Mouse (Mus musculus) embryonic facial prominence, embryonic 11.5 days (tissue): ENCODE results near the gene Prss30. TPM values are rescaled to one million over a fixed set of nuclear protein-coding genes. Genes with fewer than 3 reads are reported as not detected.

Experiments used
- ATAC-seq: fragments of 200-750 bp; cut with Nextera tagmentation; replicated peaks from 2 replicates; pipeline ENCODE4 v1.8.0; 2017; ENCODE audit warnings: low read depth; ENCODE audit not compliant: insufficient number of reproducible peaks, low FRiP score, low TSS enrichment
- DNase-seq: peaks from one replicate; pipeline ENCODE4 v3.0.0-alpha.2; 2015; ENCODE audit warnings: low spot score
- H3K27ac ChIP-seq: fragments of 300-500 bp; sonication (generic); replicated peaks from 2 replicates; pipeline ENCODE4 v1.5.1; 2014; ENCODE audit warnings: mild to moderate bottlenecking, low read depth, low read length, control low read depth
- H3K27me3 ChIP-seq: fragments of 300-500 bp; sonication (generic); 2 replicates; pipeline ENCODE4 v1.6.1; 2014; ENCODE audit warnings: mild to moderate bottlenecking, low read length, moderate library complexity, mixed read lengths; ENCODE audit not compliant: control insufficient read depth, insufficient read depth
- H3K36me3 ChIP-seq: fragments of 300-500 bp; sonication (generic); replicated peaks from 2 replicates; pipeline ENCODE4 v1.6.1; 2014; ENCODE audit warnings: low read depth, mild to moderate bottlenecking, low read length, moderate library complexity, mixed read lengths; ENCODE audit not compliant: control insufficient read depth, insufficient read depth
- H3K4me1 ChIP-seq: fragments of 300-500 bp; sonication (generic); 2 replicates; pipeline ENCODE4 v1.6.1; 2014; ENCODE audit warnings: low read length, mixed read lengths; ENCODE audit not compliant: control insufficient read depth, insufficient read depth
- H3K4me2 ChIP-seq: fragments of 300-500 bp; sonication (generic); 2 replicates; pipeline ENCODE4 v1.6.1; 2014; ENCODE audit warnings: low read depth, mild to moderate bottlenecking, control low read depth, low read length, moderate library complexity
- H3K4me3 ChIP-seq: fragments of 300-500 bp; sonication (generic); 2 replicates; pipeline ENCODE4 v1.5.1; 2014; ENCODE audit warnings: low read depth, low read length, control low read depth
- H3K9ac ChIP-seq: fragments of 300-500 bp; sonication (generic); replicated peaks from 2 replicates; pipeline ENCODE4 v1.6.1; 2014; ENCODE audit warnings: mild to moderate bottlenecking, control low read depth, low read length
- H3K9me3 ChIP-seq: fragments of 300-500 bp; sonication (generic); replicated peaks from 2 replicates; pipeline ENCODE4 v1.6.1; 2016; ENCODE audit warnings: mild to moderate bottlenecking, low read length, inconsistent platforms, mixed read lengths; ENCODE audit not compliant: control insufficient read depth
- WGBS: fragments of 180-500 bp; shearing (Covaris S2); extraction: QIAGEN DNeasy Blood & Tissue Kit; methylation state at CpG from one replicate; pipeline ENCODE4 v1.1.7; 2014; 5-methylcytosine and 5-hydroxymethylcytosine counted together
- polyA plus RNA-seq: library from polyadenylated mRNA; unstranded; fragments of >200 nt; fragmentation: Nextera tagmentation; extraction: Ambion mirVana; gene quantifications from 2 replicates; pipeline ENCODE4 v1.2.1, GENCODE M21; 2014

Prss30 gene
- polyA plus RNA-seq, 1 experiment from 2014 or later = not detected

- no peak overlapping the region for H3K9ac ChIP-seq
- WGBS = 81% methylated on average over 4 of the region's 4 CpGs
- no peaks in the 10 kb centered on the region for H3K27me3 ChIP-seq
- H3K4me1 ChIP-seq = no peaks in the 10 kb centered on the region
- H3K4me2 ChIP-seq = no peak overlapping the region
- H3K36me3 ChIP-seq = no peaks in the 10 kb centered on the region
- DNase-seq (no peak), ATAC-seq (no peak)
- no peak overlapping the region for H3K4me3 ChIP-seq
- no peak overlapping the region for H3K27ac ChIP-seq
- no peaks in the 10 kb centered on the region for H3K9me3 ChIP-seq
These were observed 27.7 kb upstream of the Prss30 start for GRCm38 (mm10) chr17:24008105-24008504.

GRCm38 (mm10) chr17:24007391-24007790 is 27.0 kb upstream of the Prss30 start:
- H3K9me3 ChIP-seq = no peaks in the 10 kb centered on the region
- H3K4me2 ChIP-seq = no peak overlapping the region
- H3K27me3 ChIP-seq = no peaks in the 10 kb centered on the region
- 59% methylated on average over 1 of the region's 1 CpGs for WGBS
- H3K4me1 ChIP-seq = no peaks in the 10 kb centered on the region
- DNase-seq = no peak
- H3K9ac ChIP-seq = no peak overlapping the region
- no peak overlapping the region for H3K27ac ChIP-seq
- no peaks in the 10 kb centered on the region for H3K36me3 ChIP-seq
- no peak overlapping the region for H3K4me3 ChIP-seq
- ATAC-seq = no peak

GRCm38 (mm10) chr17:24006930-24007329 is 26.6 kb upstream of the Prss30 start:
- Histone ChIP-seq H3K4me2 (no peak overlapping the region), H3K27me3 (no peaks in the 10 kb centered on the region), H3K9me3 (no peaks in the 10 kb centered on the region), H3K27ac (no peak overlapping the region), H3K4me3 (no peak overlapping the region), H3K4me1 (no peaks in the 10 kb centered on the region), H3K9ac (no peak overlapping the region), H3K36me3 (no peaks in the 10 kb centered on the region)
- no peak for DNase-seq
- no peak for ATAC-seq
- WGBS = 51% methylated on average over 2 of the region's 2 CpGs

- Histone ChIP-seq H3K4me3 (no peak overlapping the region), H3K27ac (no peak overlapping the region), H3K9ac (no peak overlapping the region), H3K36me3 (no peaks in the 10 kb centered on the region), H3K4me1 (no peaks in the 10 kb centered on the region), H3K4me2 (no peak overlapping the region), H3K27me3 (no peaks in the 10 kb centered on the region), H3K9me3 (no peaks in the 10 kb centered on the region)
- 92% methylated on average over 3 of the region's 3 CpGs for WGBS
- DNase-seq = no peak
- no peak for ATAC-seq
These were observed 24.7 kb upstream of the Prss30 start for GRCm38 (mm10) chr17:24005049-24005448.

DNA sequence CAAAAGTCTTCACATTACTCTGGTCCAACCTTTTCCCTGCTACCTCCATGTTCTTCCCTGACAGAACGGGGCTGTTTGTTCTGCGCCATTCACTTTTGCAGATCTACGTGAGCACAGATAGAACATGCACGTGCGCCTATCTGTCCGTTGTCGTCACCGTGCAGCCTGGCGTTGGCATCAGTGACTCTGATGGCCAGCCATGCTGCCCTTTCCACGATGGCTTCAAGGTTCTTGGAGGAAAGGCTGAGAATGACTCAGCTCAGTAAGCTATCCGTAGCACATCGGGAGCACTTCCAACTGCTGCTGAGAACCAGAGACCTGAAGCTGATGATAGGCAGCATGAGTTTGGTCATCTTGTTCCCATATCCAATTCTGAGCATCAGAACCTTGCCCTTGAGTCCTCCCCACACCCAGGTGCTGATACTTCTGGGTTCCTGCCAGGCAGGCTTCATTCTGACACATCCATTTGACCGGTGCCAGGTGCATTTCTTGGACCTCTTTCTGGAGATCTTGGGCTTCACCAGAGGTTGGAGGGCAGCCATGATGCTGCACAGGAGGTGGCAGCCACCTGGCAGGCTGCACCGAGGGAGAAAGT is 23.8 kb upstream of the Prss30 start:
- DNase-seq = no peak
- Histone ChIP-seq H3K9ac (no peak overlapping the region), H3K4me2 (no peak overlapping the region), H3K27me3 (no peaks in the 10 kb centered on the region), H3K4me1 (no peaks in the 10 kb centered on the region), H3K36me3 (no peaks in the 10 kb centered on the region), H3K27ac (no peak overlapping the region), H3K4me3 (no peak overlapping the region), H3K9me3 (no peaks in the 10 kb centered on the region)
- 92% methylated on average over 14 of the region's 14 CpGs for WGBS
- ATAC-seq = no peak

GRCm38 (mm10) chr17:24000404-24000803 is 20.0 kb upstream of the Prss30 start:
- H3K9ac ChIP-seq = no peak overlapping the region
- H3K36me3 ChIP-seq = no peaks in the 10 kb centered on the region
- H3K9me3 ChIP-seq = no peaks in the 10 kb centered on the region
- ATAC-seq = no peak
- no peaks in the 10 kb centered on the region for H3K4me1 ChIP-seq
- DNase-seq = no peak
- H3K27ac ChIP-seq = no peak overlapping the region
- H3K4me3 ChIP-seq = no peak overlapping the region
- H3K27me3 ChIP-seq = no peaks in the 10 kb centered on the region
- 73% methylated on average over 5 of the region's 5 CpGs for WGBS
- no peak overlapping the region for H3K4me2 ChIP-seq

DNA sequence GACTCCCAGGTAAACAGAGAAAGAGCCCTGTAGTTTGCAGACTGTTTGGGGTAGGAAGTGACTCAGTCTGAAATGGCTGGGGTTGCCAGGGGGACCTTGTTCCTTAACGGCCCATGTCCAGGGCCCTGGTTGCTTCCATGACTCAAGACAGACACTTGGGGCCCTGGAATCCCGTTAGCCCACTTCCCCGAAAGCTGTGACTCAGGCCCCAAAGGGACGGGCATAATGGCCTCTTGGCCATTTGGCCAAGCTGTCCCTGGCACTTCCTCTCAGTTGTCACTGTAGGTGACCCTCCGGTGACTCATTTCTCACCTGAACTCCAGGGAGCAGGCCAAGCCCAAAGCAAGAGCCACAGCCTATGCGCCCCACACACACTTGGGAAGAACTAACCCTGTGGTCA is 18.0 kb upstream of the Prss30 start:
- no peak overlapping the region for H3K9ac ChIP-seq
- H3K27ac ChIP-seq = no peak overlapping the region
- 72% methylated on average over 6 of the region's 6 CpGs for WGBS
- DNase-seq (no peak), ATAC-seq (no peak)
- no peaks in the 10 kb centered on the region for H3K4me1 ChIP-seq
- H3K27me3 ChIP-seq = no peaks in the 10 kb centered on the region
- no peaks in the 10 kb centered on the region for H3K9me3 ChIP-seq
- no peak overlapping the region for H3K4me3 ChIP-seq
- H3K36me3 ChIP-seq = no peaks in the 10 kb centered on the region
- H3K4me2 ChIP-seq = no peak overlapping the region

GRCm38 (mm10) chr17:23997901-23998300 is 17.5 kb upstream of the Prss30 start, which contains the start of gene Prss22:
Prss22 (minus strand) TSS chr17:23998100.
- no peaks in the 10 kb centered on the region for H3K36me3 ChIP-seq
- H3K27me3 ChIP-seq = no peaks in the 10 kb centered on the region
- no peak within 1 kb of the TSS for H3K9ac ChIP-seq
- ATAC-seq (0 out of 2 replicates have a peak, but pooled peaks have one; percentile 26), DNase-seq (peak; percentile 45)
- 57% methylated on average over 2 of the region's 2 CpGs for WGBS
- no peak within 1 kb of the TSS for H3K27ac ChIP-seq
- H3K4me3 ChIP-seq = no peak within 1 kb of the TSS
- H3K9me3 ChIP-seq = no peaks in the 10 kb centered on the region
- no peaks in the 10 kb centered on the region for H3K4me1 ChIP-seq
- no peak within 1 kb of the TSS for H3K4me2 ChIP-seq
